ENCODE assay signal across 11 mouse cellular contexts in genomic region chr1:191494303-191494655, GRCm38 (mm10).
A peak's percentile ranks its signal among the peaks of the same experiment; 100 is the strongest.
DNase-seq lines count a peak whose midpoint lies in the region; ATAC-seq and TF ChIP-seq lines count a peak whose summit lies in the region.
"Had no signal": no experiment of that assay in that cellular context is flagged by ENCODE, and none has a peak within 500 bp of the region (broad histone marks: within the 10 kb centered on the region; RNA-seq: fewer than 3 reads in every experiment).

No protein-coding gene starts in this region.

- TF ChIP-seq CTCF in left cerebral cortex, adult 2 months (IDR thresholded peaks at IDR 0.05): no peak

- peak overlapping the region; percentile 58; the same call in 1 of the 2 replicates for H3K27ac ChIP-seq in left cerebral cortex, adult 2 months
- H3K27ac ChIP-seq: embryonic facial prominence, embryonic 15.5 days; limb, embryonic 12.5 days had no signal

- intact Hi-C loops in left cerebral cortex, adult 2 months (cut with DNase I): no loop called here
- intact Hi-C loops in left cerebral cortex, postnatal 14 days (cut with DNase I): no loop called here

- DNase-seq in adrenal gland, adult (ENCODE audit: inconsistent age in 2 of 2, low spot score in 1 of 2): peak; percentile 11 to 59
- no peak for DNase-seq in adrenal gland, postnatal 4 days (ENCODE audit: low spot score in 2 of 2)
- no peak for DNase-seq in left cerebral cortex, adult 2 months (ENCODE audit: extremely low spot score in 1 of 2, low spot score in 2 of 2)
- DNase-seq in left cerebral cortex, postnatal 14 days (ENCODE audit: low spot score in 2 of 2): no peak
- peak; percentile 33 to 42 for DNase-seq in cerebellum, postnatal 36 days
- DNase-seq in lung, postnatal 14 days: peak; percentile 15
- no peak for DNase-seq in gastrocnemius, adult 18-20 months (ENCODE audit: low spot score)
- DNase-seq: midbrain, embryonic 14.5 days had no signal

- no peak for ATAC-seq in frontal cortex, adult (ENCODE audit: low TSS enrichment)

- no peak overlapping the region for H3K4me3 ChIP-seq in left cerebral cortex, adult 2 months
- H3K4me3 ChIP-seq: embryonic facial prominence, embryonic 15.5 days; limb, embryonic 12.5 days had no signal

Comparison
In these comparisons a context has a peak if more than half of its experiments do, and no peak if none do; other contexts are left out.
1. DNase-seq: peak in adrenal gland, adult (2 of 2), cerebellum, postnatal 36 days (2 of 2) and lung, postnatal 14 days (single experiment); none in adrenal gland, postnatal 4 days (0 of 2), left cerebral cortex, adult 2 months (0 of 2), left cerebral cortex, postnatal 14 days (0 of 2) and gastrocnemius, adult 18-20 months (single experiment).